Mouse (Mus musculus): ENCODE measurements around the gene Serinc4.

DNA sequence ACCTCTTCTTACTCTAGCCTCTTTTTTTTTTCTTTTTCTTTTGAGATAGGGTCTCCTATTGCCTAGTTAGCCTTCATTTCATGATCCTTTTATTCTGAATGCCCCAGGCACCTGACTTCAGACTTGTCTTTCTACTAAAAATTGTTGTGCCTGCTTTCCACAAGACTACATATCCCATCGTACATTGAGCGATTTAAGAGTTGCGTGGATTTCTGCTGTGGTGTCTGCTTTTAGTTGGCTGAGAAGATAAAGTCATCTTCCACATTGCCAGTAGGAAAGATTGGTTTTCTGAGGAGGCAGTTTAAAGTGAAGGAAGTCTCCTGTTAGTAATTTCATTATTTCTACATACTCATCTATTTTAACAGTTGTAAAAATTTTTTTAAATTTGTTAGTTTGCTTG is 41.0 kb downstream of the Serinc4 start:
- TF ChIP-seq MAFK (IDR thresholded peaks at IDR 0.05; ENCODE audit: insufficient read depth, low read depth, low read length) (no peak), ZC3H11A (IDR thresholded peaks at IDR 0.05; ENCODE audit: borderline replicate concordance, low read depth, low read length) (no peak), ZNF384 (IDR thresholded peaks at IDR 0.05; ENCODE audit: low read depth, low read length) (no peak)

Measured in ES-E14 (cell line).